10 mouse cellular contexts compared by ENCODE assay signal in the genomic region with DNA sequence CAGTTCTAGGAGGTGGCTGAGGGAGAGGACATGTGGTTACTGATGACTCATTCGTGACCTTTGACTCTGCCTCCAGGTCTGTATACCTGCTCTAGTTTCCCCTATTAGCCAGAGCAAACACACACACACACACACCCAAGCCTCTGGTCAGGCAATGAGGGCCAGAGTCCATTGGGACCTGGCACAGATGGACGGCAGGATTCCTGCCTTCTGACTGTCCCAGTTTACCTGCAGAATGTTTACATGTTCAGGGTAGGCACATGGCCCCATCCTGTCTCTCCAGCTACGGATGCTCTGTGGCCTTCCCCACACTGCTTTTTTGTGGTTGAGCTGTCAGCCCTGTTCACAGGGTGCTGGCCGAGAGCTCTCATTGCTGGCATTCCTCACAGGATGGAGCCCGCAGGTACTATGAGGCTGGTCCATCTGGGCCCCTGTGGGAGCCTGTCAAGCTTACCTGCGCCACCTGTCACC. TPM values are rescaled to one million over a fixed set of nuclear protein-coding genes. Genes with fewer than 3 reads are reported as not detected.
DNase-seq lines count a peak whose midpoint lies in the region; ATAC-seq and TF ChIP-seq lines count a peak whose summit lies in the region.
"Had no signal": no experiment of that assay in that cellular context is flagged by ENCODE, and none has a peak within 500 bp of the region (broad histone marks: within the 10 kb centered on the region; RNA-seq: fewer than 3 reads in every experiment).

No protein-coding gene starts in this region.

- peak overlapping the region; percentile 76 for H3K27ac ChIP-seq in intestine, postnatal 0 days (ENCODE audit: low read depth, low read length)

- H3K4me1 ChIP-seq in megakaryocyte, embryonic 14.5 days, result peaks cover 91% of the 10 kb centered on the region
- peaks cover 18% of the 10 kb centered on the region for H3K4me1 ChIP-seq in intestine, postnatal 0 days (replicated peaks; ENCODE audit: control insufficient read depth, insufficient read depth, low read length)

- peak overlapping the region; percentile 13 for H3K4me2 ChIP-seq in intestine, postnatal 0 days (replicated peaks; ENCODE audit: low read depth)

- DNase-seq in naive thymus-derived CD4-positive, alpha-beta T cell, adult 2 months (ENCODE audit: low read depth), result peak; percentile 59
- DNase-seq in right cerebral cortex, adult 2 months (ENCODE audit: low spot score in 2 of 2), result no peak
- DNase-seq in adrenal gland, adult 8-10 months, result no peak
- DNase-seq in spleen, postnatal 36 days (ENCODE audit: low spot score in 2 of 2), result no peak

- peak overlapping the region; percentile 23; the same call in 1 of the 2 replicates for H3K9ac ChIP-seq in intestine, postnatal 0 days (ENCODE audit: low read depth, low read length)

- no peaks in the 10 kb centered on the region for H3K27me3 ChIP-seq in megakaryocyte, embryonic 14.5 days (replicated peaks)
- H3K27me3 ChIP-seq in intestine, postnatal 0 days (replicated peaks; ENCODE audit: control insufficient read depth, insufficient read depth, low read length), result no peaks in the 10 kb centered on the region

- 35% methylated on average over 6 of the region's 6 CpGs for WGBS in intestine, postnatal 0 days

- H3K9me3 ChIP-seq in megakaryocyte, embryonic 14.5 days, result no peaks in the 10 kb centered on the region
- H3K9me3 ChIP-seq in intestine, postnatal 0 days (ENCODE audit: control insufficient read depth), result no peaks in the 10 kb centered on the region

- peak overlapping the region; percentile 12 for H3K4me3 ChIP-seq in megakaryocyte, embryonic 14.5 days (replicated peaks)
- H3K4me3 ChIP-seq in intestine, postnatal 0 days (ENCODE audit: low read depth, low read length), result no peak overlapping the region

- ATAC-seq in megakaryocyte, adult 5-6 weeks (ENCODE audit: poor library complexity, severe bottlenecking), result no peak
- peak; percentile 54 for ATAC-seq in activated CD4-positive, CD25-positive, alpha-beta regulatory T cell, adult 4 months
- ATAC-seq in intestine, postnatal 0 days, result peak; percentile 82

- TF ChIP-seq CTCF in intestine, postnatal 0 days (IDR thresholded peaks at IDR 0.05; ENCODE audit: low read depth), result no peak

- peaks cover 16% of the 10 kb centered on the region for H3K36me3 ChIP-seq in megakaryocyte, embryonic 14.5 days (replicated peaks; ENCODE audit: low read length)
- peaks cover 10% of the 10 kb centered on the region for H3K36me3 ChIP-seq in intestine, postnatal 0 days (ENCODE audit: control insufficient read depth, insufficient read depth)

RNA-seq across cellular contexts. Expression of gene Cbln3, which starts 2.0 kb away (rescaled TPM):
- polyA plus RNA-seq in megakaryocyte, embryonic 14.5 days (2012; ENCODE audit: insufficient read depth, low replicate concordance), result 1.2 TPM in 1 of 2 replicates, not detected in the other
- 0.40 TPM in 1 of 2 replicates, not detected in the other for total RNA-seq in megakaryocyte, adult 5-6 weeks (2015)
- 0.44 TPM in 1 of 2 replicates, not detected in the other for total RNA-seq in megakaryocyte, adult 5-6 weeks (2017)
- polyA plus RNA-seq in activated CD4-positive, CD25-positive, alpha-beta regulatory T cell, adult 4 months (2017; shearing (Covaris generic)), result under 1 TPM in 1 of 2 experiments, not detected in 1; 0.24 TPM
- polyA plus RNA-seq in intestine, postnatal 0 days (2015; fragmentation: Nextera tagmentation; extraction: Ambion mirVana), result 0.16 and 0.26 TPM in 2 replicates
- total RNA-seq in adrenal gland, adult 8-10 months (2022), result under 1 TPM in 3 of 4 experiments, not detected in 1; 0.05 to 0.22 (median 0.06) TPM
- total RNA-seq: granulocyte monocyte progenitor cell, adult 5-6 weeks; MEL had no signal

RNA-seq across cellular contexts. Expression of gene Khnyn, which starts 2.5 kb away (rescaled TPM):
- polyA plus RNA-seq in megakaryocyte, embryonic 14.5 days (2012; ENCODE audit: insufficient read depth, low replicate concordance), result 7.3 and 10.5 TPM in 2 replicates
- total RNA-seq in megakaryocyte, adult 5-6 weeks (2015), result 9.4 and 11.8 TPM in 2 replicates
- 33.7 and 37.6 TPM in 2 replicates for total RNA-seq in megakaryocyte, adult 5-6 weeks (2017)
- polyA plus RNA-seq in activated CD4-positive, CD25-positive, alpha-beta regulatory T cell, adult 4 months (2017; shearing (Covaris generic)), result 10 to 100 TPM in 1 of 2 experiments, 1 to 10 TPM in 1; 9.9 to 11.6 TPM
- polyA plus RNA-seq in intestine, postnatal 0 days (2015; fragmentation: Nextera tagmentation; extraction: Ambion mirVana), result 5.1 and 6.3 TPM in 2 replicates
- 10 to 100 TPM; 19.1 to 27.2 (median 25.1) TPM for total RNA-seq in adrenal gland, adult 8-10 months (2022)

RNA-seq across cellular contexts. Expression of gene Sdr39u1, which starts 17.9 kb away (rescaled TPM):
- 6.6 TPM in 1 of 2 replicates, not detected in the other for polyA plus RNA-seq in megakaryocyte, embryonic 14.5 days (2012; ENCODE audit: insufficient read depth, low replicate concordance)
- total RNA-seq in megakaryocyte, adult 5-6 weeks (2015), result 1.9 and 3.0 TPM in 2 replicates
- total RNA-seq in megakaryocyte, adult 5-6 weeks (2017), result 0.99 and 2.9 TPM in 2 replicates
- polyA plus RNA-seq in activated CD4-positive, CD25-positive, alpha-beta regulatory T cell, adult 4 months (2017; shearing (Covaris generic)), result 10 to 100 TPM; 66.2 to 86.2 TPM
- 70.9 and 71.5 TPM in 2 replicates for polyA plus RNA-seq in intestine, postnatal 0 days (2015; fragmentation: Nextera tagmentation; extraction: Ambion mirVana)
- 10 to 100 TPM; 65.6 to 78.4 (median 73.2) TPM for total RNA-seq in adrenal gland, adult 8-10 months (2022)

RNA-seq across cellular contexts. Expression of gene Nynrin, which starts 28.4 kb away (rescaled TPM):
- polyA plus RNA-seq in megakaryocyte, embryonic 14.5 days (2012; ENCODE audit: insufficient read depth, low replicate concordance), result 0.61 and 1.4 TPM in 2 replicates
- 1.1 and 1.6 TPM in 2 replicates for total RNA-seq in megakaryocyte, adult 5-6 weeks (2015)
- total RNA-seq in megakaryocyte, adult 5-6 weeks (2017), result 1.4 and 1.5 TPM in 2 replicates
- under 1 TPM in 1 of 2 experiments, not detected in 1; 0.08 TPM for polyA plus RNA-seq in activated CD4-positive, CD25-positive, alpha-beta regulatory T cell, adult 4 months (2017; shearing (Covaris generic))
- polyA plus RNA-seq in intestine, postnatal 0 days (2015; fragmentation: Nextera tagmentation; extraction: Ambion mirVana), result 2.2 and 2.5 TPM in 2 replicates
- total RNA-seq in adrenal gland, adult 8-10 months (2022), result 10 to 100 TPM; 14.3 to 23.2 (median 17.2) TPM
- total RNA-seq: MEL had no signal

RNA-seq across cellular contexts. Expression of gene Nfatc4, which starts 59.3 kb away (rescaled TPM):
- polyA plus RNA-seq in megakaryocyte, embryonic 14.5 days (2012; ENCODE audit: insufficient read depth, low replicate concordance), result 0.08 TPM in 1 of 2 replicates, not detected in the other
- total RNA-seq in megakaryocyte, adult 5-6 weeks (2015), result not detected in 2 replicates
- not detected in 2 replicates for total RNA-seq in megakaryocyte, adult 5-6 weeks (2017)
- polyA plus RNA-seq in activated CD4-positive, CD25-positive, alpha-beta regulatory T cell, adult 4 months (2017; shearing (Covaris generic)), result not detected
- 5.9 and 6.1 TPM in 2 replicates for polyA plus RNA-seq in intestine, postnatal 0 days (2015; fragmentation: Nextera tagmentation; extraction: Ambion mirVana)
- total RNA-seq in adrenal gland, adult 8-10 months (2022), result 10 to 100 TPM; 23.3 to 45.1 (median 31.1) TPM
- total RNA-seq: granulocyte monocyte progenitor cell, adult 5-6 weeks had no signal
